ENCODE assay signal across 10 mouse cellular contexts in genomic region chr6:91732138-91732537, GRCm38 (mm10). TPM values are rescaled to one million over a fixed set of nuclear protein-coding genes. Genes with fewer than 3 reads are reported as not detected.
DNase-seq lines count a peak whose midpoint lies in the region; ATAC-seq lines count a peak whose summit lies in the region.
"Had no signal": no experiment of that assay in that cellular context is flagged by ENCODE, and none has a peak within 500 bp of the region (broad histone marks: within the 10 kb centered on the region; RNA-seq: fewer than 3 reads in every experiment).

No protein-coding gene starts in this region.

- peak overlapping the region; percentile 62; the same call in 1 of the 2 replicates for H3K27ac ChIP-seq in hindbrain, embryonic 13.5 days
- H3K27ac ChIP-seq in hindbrain, embryonic 10.5 days = no peak overlapping the region
- peak overlapping the region; percentile 30; the same call in 1 of the 2 replicates for H3K27ac ChIP-seq in neural tube, embryonic 15.5 days (replicated peaks)
- H3K27ac ChIP-seq: limb, embryonic 10.5 days had no signal

- H3K4me2 ChIP-seq in hindbrain, embryonic 13.5 days = no peak overlapping the region
- no peak overlapping the region for H3K4me2 ChIP-seq in neural tube, embryonic 15.5 days

- no peak for DNase-seq in hindbrain, embryonic 10.5 days (ENCODE audit: low spot score)
- DNase-seq in retina, postnatal 1 day = peak; percentile 52
- DNase-seq in retina, embryonic 14.5 days (ENCODE audit: low spot score) = no peak
- peak; percentile 81 for DNase-seq in fibroblast of lung, adult 2 months (ENCODE audit: low read depth)
- no peak for DNase-seq in spleen, postnatal 10 days (ENCODE audit: low spot score in 2 of 2)
- DNase-seq in heart, adult 8-10 months (ENCODE audit: low spot score) = no peak
- DNase-seq: cerebellum, adult 8-10 months had no signal

- no peaks in the 10 kb centered on the region for H3K9me3 ChIP-seq in hindbrain, embryonic 13.5 days
- H3K9me3 ChIP-seq in hindbrain, embryonic 10.5 days = no peaks in the 10 kb centered on the region
- no peaks in the 10 kb centered on the region for H3K9me3 ChIP-seq in neural tube, embryonic 15.5 days (replicated peaks)
- H3K9me3 ChIP-seq: limb, embryonic 10.5 days had no signal

- H3K4me3 ChIP-seq in hindbrain, embryonic 13.5 days = no peak overlapping the region
- no peak overlapping the region for H3K4me3 ChIP-seq in hindbrain, embryonic 10.5 days
- no peak overlapping the region for H3K4me3 ChIP-seq in neural tube, embryonic 15.5 days (replicated peaks)
- H3K4me3 ChIP-seq: limb, embryonic 10.5 days had no signal

- H3K4me1 ChIP-seq in hindbrain, embryonic 13.5 days (replicated peaks) = peaks cover 50% of the 10 kb centered on the region
- H3K4me1 ChIP-seq in hindbrain, embryonic 10.5 days (replicated peaks) = peaks cover 63% of the 10 kb centered on the region
- H3K4me1 ChIP-seq in neural tube, embryonic 15.5 days = peaks cover 52% of the 10 kb centered on the region

- no peaks in the 10 kb centered on the region for H3K27me3 ChIP-seq in hindbrain, embryonic 13.5 days
- H3K27me3 ChIP-seq in hindbrain, embryonic 10.5 days (ENCODE audit: insufficient read depth, poor library complexity, severe bottlenecking) = no peaks in the 10 kb centered on the region
- H3K27me3 ChIP-seq in neural tube, embryonic 15.5 days (replicated peaks) = no peaks in the 10 kb centered on the region

- peaks cover 82% of the 10 kb centered on the region for H3K36me3 ChIP-seq in hindbrain, embryonic 13.5 days
- H3K36me3 ChIP-seq in hindbrain, embryonic 10.5 days = peaks cover 83% of the 10 kb centered on the region
- H3K36me3 ChIP-seq in neural tube, embryonic 15.5 days = peaks cover 61% of the 10 kb centered on the region

- ATAC-seq in hindbrain, embryonic 13.5 days (ENCODE audit: low FRiP score) = peak; percentile 48; the same call in 1 of the 2 replicates
- ATAC-seq in neural tube, embryonic 15.5 days (ENCODE audit: low FRiP score) = peak; percentile 43

- H3K9ac ChIP-seq in hindbrain, embryonic 13.5 days = no peak overlapping the region
- no peak overlapping the region for H3K9ac ChIP-seq in neural tube, embryonic 15.5 days (replicated peaks)

- WGBS in hindbrain, embryonic 13.5 days = 67% methylated on average over 11 of the region's 11 CpGs
- 92% methylated on average over 11 of the region's 11 CpGs for WGBS in hindbrain, embryonic 10.5 days
- WGBS in neural tube, embryonic 15.5 days = 48% methylated on average over 11 of the region's 11 CpGs

RNA-seq across cellular contexts. Expression of gene Slc6a6, which starts 48.3 kb away (rescaled TPM):
- polyA plus RNA-seq in hindbrain, embryonic 13.5 days (2015; fragmentation: Nextera tagmentation; extraction: Ambion mirVana) = 91.0 and 98.3 TPM in 2 replicates
- polyA plus RNA-seq in hindbrain, embryonic 10.5 days (2016; fragmentation: Nextera tagmentation; extraction: Ambion mirVana) = 58.9 and 60.0 TPM in 2 replicates
- 89.5 and 102 TPM in 2 replicates for polyA plus RNA-seq in neural tube, embryonic 15.5 days (2015; fragmentation: Nextera tagmentation; extraction: Ambion mirVana)
- 100 to 1,000 TPM in 2 of 4 experiments, 10 to 100 TPM in 2; 91.8 to 114 (median 101) TPM for total RNA-seq in heart, adult 8-10 months (2022)

Comparison
In these comparisons a context has a peak if more than half of its experiments do, and no peak if none do; other contexts are left out.
1. DNase-seq: peak in retina, postnatal 1 day (single experiment) and fibroblast of lung, adult 2 months (single experiment); none in hindbrain, embryonic 10.5 days (single experiment), retina, embryonic 14.5 days (single experiment), spleen, postnatal 10 days (0 of 2) and heart, adult 8-10 months (single experiment).